Mouse (Mus musculus) erythroblast, embryonic 14.5 days (primary cell): ENCODE data around the gene Mtmr11. TPM values are rescaled to one million over a fixed set of nuclear protein-coding genes. Genes with fewer than 3 reads are reported as not detected.

Source experiments
- H3K27me3 ChIP-seq: 2 replicates; pipeline ENCODE4 v1.6.1; 2012; ENCODE audit warnings: inconsistent platforms; ENCODE audit not compliant: control insufficient read depth
- H3K36me3 ChIP-seq: 2 replicates; pipeline ENCODE4 v1.6.1; 2012; ENCODE audit warnings: mild to moderate bottlenecking, inconsistent platforms; ENCODE audit not compliant: control insufficient read depth
- H3K4me1 ChIP-seq: 2 replicates; pipeline ENCODE4 v1.6.1; 2012; ENCODE audit warnings: inconsistent platforms; ENCODE audit not compliant: control insufficient read depth
- H3K4me3 ChIP-seq: replicated peaks from 2 replicates; pipeline ENCODE3; 2012; ENCODE audit warnings: moderate library complexity, mild to moderate bottlenecking, inconsistent platforms
- H3K9me3 ChIP-seq: 2 replicates; pipeline ENCODE4 v1.6.1; 2012; ENCODE audit warnings: low read length, inconsistent platforms, mixed read lengths; ENCODE audit not compliant: control insufficient read depth
- GATA1 ChIP-seq: IDR thresholded peaks from 2 replicates; pipeline ENCODE4 v1.6.1; 2012; ENCODE audit warnings: low read length, inconsistent platforms, mixed read lengths
- TAL1 ChIP-seq: IDR thresholded peaks from 3 replicates; pipeline ENCODE4 v1.6.1; 2012; ENCODE audit warnings: low read length, inconsistent platforms, mixed read lengths
- polyA plus RNA-seq: library from polyadenylated mRNA; stranded (reverse); fragments of >175 nt; gene quantifications from 2 replicates; pipeline ENCODE4 v1.2.3, GENCODE M21; 2012

Gene Mtmr11
- polyA plus RNA-seq, 1 experiment = not detected

- no peaks in the 10 kb centered on the region for H3K9me3 ChIP-seq
- peaks cover 28% of the 10 kb centered on the region for H3K36me3 ChIP-seq
- no peaks in the 10 kb centered on the region for H3K27me3 ChIP-seq
- no peak for TF ChIP-seq GATA1
- no peak for TF ChIP-seq TAL1
- H3K4me1 ChIP-seq = peaks cover 74% of the 10 kb centered on the region
- H3K4me3 ChIP-seq = peak within 1 kb of the TSS; percentile 83
Observed at GRCm38 (mm10) chr3:96220765-96221639, 59.2 kb downstream of the Mtmr11 start, which contains the start of the genes Hist2h2ac and Hist2h2be. Hist2h2ac (minus strand) TSS chr3:96220880. Hist2h2be (plus strand) TSS chr3:96221119.

Other genes starting within 250 kb of the Mtmr11 start
- gene Anp32e, start 232.8 kb upstream of the Mtmr11 start, polyA plus RNA-seq = 32.3 and 36.6 TPM in 2 replicates
- gene Plekho1, start 166.0 kb upstream of the Mtmr11 start, polyA plus RNA-seq = 4.4 and 4.6 TPM in 2 replicates
- 1.3 and 1.7 TPM in 2 replicates for gene Vps45, start 103.5 kb upstream of the Mtmr11 start, polyA plus RNA-seq
- 0.93 and 1.3 TPM in 2 replicates for gene Otud7b, start 57.5 kb upstream of the Mtmr11 start, polyA plus RNA-seq
- 60.6 and 62.7 TPM in 2 replicates for gene Sf3b4, start 10.3 kb downstream of the Mtmr11 start, polyA plus RNA-seq
- not detected in 2 replicates for gene Sv2a, start 19.1 kb downstream of the Mtmr11 start, polyA plus RNA-seq
- 8.3 and 12.9 TPM in 2 replicates for gene Bola1, start 57.7 kb downstream of the Mtmr11 start, polyA plus RNA-seq
- gene Hist2h2ab, start 57.9 kb downstream of the Mtmr11 start, polyA plus RNA-seq = 0.39 TPM in 1 of 2 replicates, not detected in the other
- 3.8 and 8.5 TPM in 2 replicates for gene Hist2h2ac, start 58.9 kb downstream of the Mtmr11 start, polyA plus RNA-seq
- gene Hist2h2be, start 59.1 kb downstream of the Mtmr11 start, polyA plus RNA-seq = 0.13 and 0.14 TPM in 2 replicates
- 9.1 and 33.9 TPM in 2 replicates for gene Hist2h3c2, start 77.1 kb downstream of the Mtmr11 start, polyA plus RNA-seq
- 34.2 and 64.0 TPM in 2 replicates for gene Hist2h2aa2, start 78.3 kb downstream of the Mtmr11 start, polyA plus RNA-seq
- 7.4 and 13.0 TPM in 2 replicates for gene Hist2h2aa1, start 83.5 kb downstream of the Mtmr11 start, polyA plus RNA-seq
- gene Hist2h3c1, start 84.7 kb downstream of the Mtmr11 start, polyA plus RNA-seq = not detected in 2 replicates
- 3.1 and 7.2 TPM in 2 replicates for gene Hist2h4, start 101.3 kb downstream of the Mtmr11 start, polyA plus RNA-seq
- 24.1 and 60.1 TPM in 2 replicates for gene Hist2h3b, start 106.7 kb downstream of the Mtmr11 start, polyA plus RNA-seq
- gene Hist2h2bb, start 107.7 kb downstream of the Mtmr11 start, polyA plus RNA-seq = 0.89 and 1.4 TPM in 2 replicates
- gene Fcgr1, start 132.0 kb downstream of the Mtmr11 start, polyA plus RNA-seq = not detected in 2 replicates